Mouse (Mus musculus): ENCODE measurements at regions not wholly inside any gene's neighbourhood (a gene's known extent, or its start where the extent isn't known, plus 50 kb on each side); places are given as distances from the start of the nearest gene placed in this dataset.

GRCm38 (mm10) chr17:9540156-9540555, 118.3 kb downstream of the Gm17728 start:
- TF ChIP-seq POLR2A (IDR thresholded peaks at IDR 0.05; ENCODE audit: borderline replicate concordance, extremely low read depth, low read depth, low read length) (no peak), CTCF (IDR thresholded peaks at IDR 0.05; ENCODE audit: insufficient read depth, low read length) (no peak)

Data from lung, adult 2 months (tissue).